Mouse (Mus musculus) midbrain, embryonic 16.5 days (tissue): ENCODE measurements at regions not wholly inside any gene's neighbourhood (a gene's known extent, or its start where the extent isn't known, plus 50 kb on each side); places are given as distances from the start of the nearest gene placed in this dataset.
"Not testable (repeated sequence)": the region's sequence is repeated elsewhere in the genome, so short reads cannot be mapped to it uniquely, and the experiment has no call there.

Source experiments
- ATAC-seq: fragments of 200-750 bp; cut with Nextera tagmentation; 2 replicates; pipeline ENCODE4 v1.8.0; 2017; ENCODE audit warnings: moderate TSS enrichment
- H3K27ac ChIP-seq: fragments of 300-500 bp; sonication (generic); 2 replicates; pipeline ENCODE4 v1.5.1; 2014; ENCODE audit warnings: mild to moderate bottlenecking, low read length, mixed read lengths
- H3K27me3 ChIP-seq: fragments of 300-500 bp; sonication (generic); 2 replicates; pipeline ENCODE4 v1.6.1; 2014; ENCODE audit warnings: low read depth, low read length, mixed read lengths; ENCODE audit not compliant: control insufficient read depth, insufficient read depth
- H3K36me3 ChIP-seq: fragments of 300-500 bp; sonication (generic); 2 replicates; pipeline ENCODE4 v1.6.1; 2014; ENCODE audit warnings: mild to moderate bottlenecking, low read length, moderate library complexity, mixed read lengths; ENCODE audit not compliant: control insufficient read depth, insufficient read depth
- H3K4me1 ChIP-seq: fragments of 300-500 bp; sonication (generic); 2 replicates; pipeline ENCODE4 v1.6.1; 2014; ENCODE audit warnings: mild to moderate bottlenecking, low read length, mixed read lengths; ENCODE audit not compliant: control insufficient read depth, insufficient read depth
- H3K4me2 ChIP-seq: fragments of 300-500 bp; sonication (generic); 2 replicates; pipeline ENCODE4 v1.6.1; 2014; ENCODE audit warnings: mild to moderate bottlenecking, low read length, mixed read lengths
- H3K4me3 ChIP-seq: fragments of 300-500 bp; sonication (generic); 2 replicates; pipeline ENCODE4 v1.5.1; 2014; ENCODE audit warnings: low read depth, mild to moderate bottlenecking, low read length, moderate library complexity, mixed read lengths
- H3K9ac ChIP-seq: fragments of 300-500 bp; sonication (generic); 2 replicates; pipeline ENCODE4 v1.6.1; 2014; ENCODE audit warnings: low read depth, low read length, mixed read lengths
- H3K9me3 ChIP-seq: fragments of 300-500 bp; sonication (generic); replicated peaks from 2 replicates; pipeline ENCODE4 v1.6.1; 2014; ENCODE audit warnings: mild to moderate bottlenecking, low read length, mixed read lengths; ENCODE audit not compliant: control insufficient read depth, poor library complexity, severe bottlenecking
- WGBS: fragments of 180-500 bp; shearing (Covaris S2); extraction: QIAGEN DNeasy Blood & Tissue Kit; methylation state at CpG from one replicate; pipeline ENCODE4 v1.1.7; 2014; 5-methylcytosine and 5-hydroxymethylcytosine counted together

DNA sequence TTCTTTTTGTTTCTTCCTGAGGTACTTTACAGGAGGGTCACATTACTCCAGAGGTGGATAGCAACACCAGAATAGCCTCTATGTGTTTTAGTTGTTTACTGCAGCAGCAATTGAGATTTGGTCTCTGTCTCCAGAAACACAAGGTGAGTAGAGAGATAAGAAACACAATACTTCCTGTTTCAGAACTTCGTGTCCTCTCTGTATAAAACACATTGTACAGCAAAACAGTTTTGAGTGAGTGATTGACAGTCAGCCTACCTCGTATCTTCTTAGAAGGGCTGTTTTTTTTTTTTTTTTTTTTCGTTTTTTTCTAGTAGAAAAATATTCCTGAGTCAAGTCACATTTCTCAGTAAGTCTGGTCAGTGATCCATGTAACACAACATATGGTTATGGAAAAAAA lies 89.6 kb upstream of the Steap1 start:
- 72% methylated on average over 3 of the region's 3 CpGs for WGBS
- no peaks in the 10 kb centered on the region for H3K36me3 ChIP-seq
- H3K27me3 ChIP-seq = no peaks in the 10 kb centered on the region
- no peak overlapping the region for H3K4me2 ChIP-seq
- H3K4me3 ChIP-seq = no peak overlapping the region
- no peaks in the 10 kb centered on the region for H3K9me3 ChIP-seq
- H3K4me1 ChIP-seq = no peaks in the 10 kb centered on the region
- no peak overlapping the region for H3K27ac ChIP-seq
- H3K9ac ChIP-seq = no peak overlapping the region
- no peak for ATAC-seq

DNA sequence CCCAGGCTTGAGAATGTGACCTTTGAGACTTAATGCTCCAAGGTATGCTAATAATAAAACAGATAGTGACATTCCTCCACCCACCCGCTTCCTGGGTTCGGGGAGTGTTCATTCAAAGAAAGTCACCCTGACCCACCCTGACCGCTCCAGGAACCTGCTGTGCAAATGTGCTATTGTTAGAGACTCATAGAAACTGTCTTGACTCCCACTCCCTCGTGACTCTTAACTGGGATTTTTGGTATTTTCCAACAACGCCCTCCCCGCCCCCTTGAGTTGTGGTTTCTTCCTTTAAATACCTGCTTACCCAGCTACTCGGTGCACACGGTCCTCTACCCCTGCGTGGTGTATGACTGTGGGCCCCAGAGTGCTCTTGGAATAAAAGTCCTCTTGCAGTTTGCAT lies 73.5 kb upstream of the Steap1 start:
- not testable (repeated sequence) for H3K36me3 ChIP-seq, H3K27me3 ChIP-seq, H3K4me1 ChIP-seq, ATAC-seq, H3K27ac ChIP-seq, H3K4me2 ChIP-seq, H3K9me3 ChIP-seq, H3K4me3 ChIP-seq, H3K9ac ChIP-seq
- 88% methylated on average over 9 of the region's 9 CpGs for WGBS
